Mouse (Mus musculus): ENCODE data around the gene Itpr3.

Gene Itpr3

GRCm38 (mm10) chr17:27146323-27146923 is 89.3 kb downstream of the Itpr3 start:
- no peak for DNase-seq (ENCODE audit: low spot score)

- DNase-seq (ENCODE audit: low spot score), result no peak
These were observed 93.8 kb downstream of the Itpr3 start for GRCm38 (mm10) chr17:27150871-27151270.

- DNase-seq (ENCODE audit: low spot score), result no peak
These were observed 94.3 kb downstream of the Itpr3 start for GRCm38 (mm10) chr17:27151411-27151810.

DNA sequence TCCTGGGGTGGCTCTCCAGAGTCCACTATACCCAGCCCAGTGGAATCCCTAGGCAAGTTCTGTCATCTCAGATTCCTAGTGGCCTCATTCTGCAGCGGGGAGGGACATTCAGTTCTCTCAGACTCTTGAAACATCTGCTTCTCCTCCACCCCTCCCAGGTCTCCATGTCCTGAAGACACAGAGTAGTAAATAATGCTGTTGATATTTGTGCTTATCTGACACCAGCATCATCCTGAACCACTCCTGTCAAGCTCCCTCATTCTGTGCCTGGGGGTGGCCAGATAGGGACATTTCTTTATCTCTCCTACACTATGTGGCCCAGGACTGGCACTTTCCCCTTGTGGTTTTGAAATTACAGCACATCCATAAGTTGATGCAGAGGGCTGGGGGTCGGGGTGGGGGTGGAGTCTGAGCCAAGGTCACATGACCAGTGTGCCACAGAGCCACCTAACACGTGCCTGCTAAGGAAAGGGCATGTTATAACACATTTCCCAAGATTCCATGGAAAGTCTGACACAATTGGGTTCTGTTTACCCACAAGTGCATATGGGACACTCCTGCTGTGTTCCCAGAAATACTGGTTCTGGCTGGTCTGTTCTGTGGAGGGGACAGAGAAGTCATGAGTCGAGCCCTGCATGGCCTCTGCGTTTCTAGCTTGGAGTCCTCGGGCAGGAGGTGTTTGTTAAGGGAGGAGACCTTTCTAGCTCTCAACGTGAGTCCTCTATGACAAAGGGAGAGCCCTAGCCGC is 96.0 kb downstream of the Itpr3 start:
- no peak for DNase-seq (ENCODE audit: low spot score)

DNA sequence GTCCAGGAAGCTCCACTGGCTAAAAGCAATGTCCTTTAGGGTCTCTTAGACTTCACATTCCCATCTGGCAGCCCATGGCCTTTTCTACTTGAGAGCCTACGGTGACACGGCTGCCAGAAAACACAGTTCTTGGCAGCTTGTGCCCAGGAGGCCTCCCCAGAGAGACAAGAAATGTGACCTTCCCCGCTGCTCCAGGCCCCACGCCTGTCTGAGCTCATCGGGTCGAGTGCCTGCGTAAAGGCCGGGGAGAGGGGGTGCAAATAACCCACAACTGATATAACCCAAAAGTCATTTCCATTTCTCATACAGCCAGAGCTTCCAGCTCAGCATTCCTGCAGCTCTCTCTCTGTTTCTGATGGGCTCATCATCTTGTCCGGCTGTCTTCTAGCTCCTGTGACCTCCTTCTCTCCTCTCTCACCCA is 96.7 kb downstream of the Itpr3 start:
- DNase-seq (ENCODE audit: low spot score), result no peak

GRCm38 (mm10) chr17:27154256-27154655 is 97.2 kb downstream of the Itpr3 start:
- DNase-seq (ENCODE audit: low spot score), result no peak

DNA sequence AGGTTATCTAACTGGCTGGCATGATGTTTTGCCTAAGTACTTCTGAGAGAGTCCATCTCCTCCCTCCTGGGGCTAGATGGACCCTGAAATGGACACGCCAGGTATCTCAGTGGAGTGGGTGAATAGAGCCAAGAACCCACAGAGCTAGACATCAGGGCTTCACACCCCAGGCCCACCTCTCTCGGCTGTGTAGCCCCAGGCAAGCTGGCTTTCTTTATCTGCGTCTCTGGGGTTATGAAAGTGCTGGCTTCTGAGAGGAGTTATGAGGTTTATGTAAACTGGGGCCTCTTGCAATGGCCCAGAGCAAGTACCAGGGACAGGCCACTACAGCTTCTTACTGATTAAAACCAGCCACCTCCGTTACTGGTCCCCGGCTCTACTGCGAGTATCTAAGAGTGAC is 97.8 kb downstream of the Itpr3 start:
- DNase-seq (ENCODE audit: low spot score), result no peak

DNA sequence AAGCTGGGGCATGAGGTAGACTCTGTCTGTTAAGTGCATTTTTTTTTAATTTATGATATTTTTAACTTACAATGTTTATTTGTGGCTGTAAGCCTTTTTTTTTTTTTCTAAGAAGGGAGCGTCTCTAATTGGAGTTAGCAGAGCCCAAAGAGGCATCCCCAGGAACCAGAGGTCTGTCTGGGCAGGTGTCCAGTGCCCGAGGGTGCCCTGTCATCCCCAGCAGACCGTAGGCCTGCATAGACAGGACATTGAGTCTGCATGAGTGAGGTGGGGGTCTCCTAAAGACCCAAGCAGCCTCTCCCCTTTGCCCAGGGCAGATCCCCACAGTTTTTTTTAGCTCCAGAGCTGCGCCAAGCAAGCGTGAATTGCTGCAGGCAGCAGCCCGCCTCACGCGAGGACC is 98.6 kb downstream of the Itpr3 start:
- no peak for DNase-seq (ENCODE audit: low spot score)

GRCm38 (mm10) chr17:27158439-27158838 is 101.3 kb downstream of the Itpr3 start:
- DNase-seq (ENCODE audit: low spot score), result no peak

GRCm38 (mm10) chr17:27159169-27159568 is 102.1 kb downstream of the Itpr3 start:
- DNase-seq (ENCODE audit: low spot score), result no peak

GRCm38 (mm10) chr17:27160905-27161304 is 103.8 kb downstream of the Itpr3 start:
- no peak for DNase-seq (ENCODE audit: low spot score)

DNA sequence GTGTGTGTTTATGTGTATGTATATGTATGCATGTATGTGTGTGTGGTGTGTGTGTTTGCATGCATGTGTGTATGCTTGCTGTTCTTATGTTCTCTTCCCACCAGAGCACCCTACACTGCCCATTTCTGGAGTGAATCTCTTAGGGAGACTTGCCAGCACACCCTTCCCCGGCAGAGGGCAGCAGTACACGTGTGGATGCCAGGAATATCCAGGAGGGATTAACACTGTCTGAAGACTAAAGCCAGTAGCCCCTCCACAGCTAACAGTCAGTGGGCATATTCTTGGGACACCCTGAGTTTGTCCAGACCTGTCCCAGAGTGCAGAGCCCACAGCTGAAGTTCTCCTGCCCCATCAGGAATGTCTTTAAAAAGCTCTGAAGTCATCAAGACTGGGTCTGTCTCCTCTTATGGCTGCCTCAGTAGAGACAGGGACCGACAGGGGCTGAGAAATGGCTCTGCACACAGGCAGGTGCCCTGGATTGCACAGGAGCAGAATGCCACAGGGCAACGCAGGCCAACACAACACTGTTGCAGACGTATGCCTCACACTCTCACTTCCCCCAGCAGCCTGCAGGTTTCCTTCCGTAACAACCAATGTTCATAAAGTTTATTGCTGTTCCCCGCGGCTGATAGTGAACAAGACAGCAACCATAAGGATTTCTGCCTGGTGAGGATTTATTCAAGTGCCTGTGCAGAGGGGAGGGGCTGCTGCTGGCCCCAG is 108.1 kb downstream of the Itpr3 start:
- DNase-seq (ENCODE audit: low spot score), result no peak

- DNase-seq (ENCODE audit: low spot score), result no peak
These were observed 109.8 kb downstream of the Itpr3 start for GRCm38 (mm10) chr17:27166901-27167300.

- no peak for DNase-seq (ENCODE audit: low spot score)
These were observed 110.4 kb downstream of the Itpr3 start, which contains the start of gene Ip6k3 for GRCm38 (mm10) chr17:27167545-27167944. Gene Ip6k3 (minus strand): TSS chr17:27167795.

DNA sequence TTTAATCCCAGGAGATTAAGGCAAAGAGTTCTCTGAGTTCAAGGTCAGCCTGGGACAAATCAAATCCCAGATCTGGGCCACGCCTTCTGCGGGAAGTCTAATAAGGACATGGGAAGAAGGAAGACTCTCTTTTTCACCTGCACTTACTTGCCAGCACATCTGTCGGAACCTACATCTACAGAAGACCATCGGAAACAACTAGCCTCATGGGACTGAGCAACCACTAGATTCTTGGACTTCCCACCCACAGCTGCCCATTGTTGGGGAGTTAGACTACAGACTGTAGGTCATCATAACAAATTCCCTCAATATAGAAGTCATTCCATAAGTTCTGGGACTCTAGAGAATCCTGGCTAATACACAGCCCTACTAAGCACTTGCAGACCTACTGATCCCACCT is 111.5 kb downstream of the Itpr3 start:
- no peak for DNase-seq (ENCODE audit: low spot score)

DNA sequence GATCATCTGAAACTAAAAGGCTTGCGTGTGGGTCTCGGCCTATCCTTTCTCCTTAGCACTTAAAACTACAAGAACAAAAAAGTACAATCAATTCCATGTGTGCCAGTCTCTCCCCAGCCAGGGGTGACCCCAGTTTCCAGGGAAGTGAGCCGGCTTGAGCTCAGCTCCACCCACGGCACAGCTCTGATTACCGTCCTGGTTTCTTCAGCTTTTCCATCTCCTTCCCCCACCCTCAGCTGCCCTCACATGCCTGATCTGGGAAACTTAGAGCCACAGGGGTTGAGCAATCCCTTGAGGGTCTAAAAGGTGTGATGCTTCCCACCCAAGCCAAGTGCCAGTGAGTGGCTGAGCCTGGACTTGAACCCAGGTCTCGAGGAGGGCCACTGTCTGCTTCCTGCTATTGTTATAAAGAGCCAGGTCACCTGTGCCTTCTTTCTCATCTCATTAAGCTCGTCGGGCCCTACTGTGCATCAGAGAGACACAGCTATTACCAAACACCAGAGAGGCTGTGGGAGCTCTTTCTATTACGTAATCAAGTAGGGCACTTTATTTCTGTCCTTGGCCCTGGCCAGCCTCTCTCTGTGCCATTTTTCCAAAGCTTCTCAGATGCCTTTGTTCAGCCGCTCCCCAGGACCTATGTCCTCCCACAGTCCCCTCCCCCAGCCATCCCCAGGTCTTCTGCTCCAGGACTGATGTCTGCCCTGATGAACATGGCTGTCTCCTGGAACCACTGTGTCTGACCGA is 113.0 kb downstream of the Itpr3 start:
- DNase-seq (ENCODE audit: low spot score), result no peak

DNA sequence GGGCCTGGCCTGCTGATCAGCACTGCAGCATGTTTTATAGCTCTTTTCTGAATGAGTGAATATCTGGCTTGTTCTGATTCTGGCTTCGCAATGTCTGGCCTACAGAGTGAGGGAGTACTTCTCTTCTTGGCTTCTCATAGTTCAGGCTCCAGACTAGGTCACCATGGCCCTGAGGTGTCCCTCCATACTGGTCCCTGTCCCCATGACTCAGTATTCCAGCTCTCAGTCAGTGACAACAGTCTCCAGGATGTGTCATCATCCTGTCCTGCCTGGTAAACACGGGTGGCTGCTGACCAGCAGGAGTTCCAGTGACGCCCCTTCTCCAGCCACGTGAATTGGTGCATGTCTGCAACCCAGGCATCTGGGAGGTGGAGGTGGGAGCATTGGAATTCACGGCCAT is 114.0 kb downstream of the Itpr3 start:
- DNase-seq (ENCODE audit: low spot score), result no peak
